Mouse (Mus musculus): ENCODE measurements around the gene H2afj.

The H2afj gene

GRCm38 (mm10) chr6:136847267-136847666 is 39.2 kb downstream of the H2afj start:
- DNase-seq (ENCODE audit: low spot score in 2 of 2) = no peak

GRCm38 (mm10) chr6:136847790-136848189 is 39.7 kb downstream of the H2afj start:
- no peak for DNase-seq (ENCODE audit: low spot score in 2 of 2)

DNA sequence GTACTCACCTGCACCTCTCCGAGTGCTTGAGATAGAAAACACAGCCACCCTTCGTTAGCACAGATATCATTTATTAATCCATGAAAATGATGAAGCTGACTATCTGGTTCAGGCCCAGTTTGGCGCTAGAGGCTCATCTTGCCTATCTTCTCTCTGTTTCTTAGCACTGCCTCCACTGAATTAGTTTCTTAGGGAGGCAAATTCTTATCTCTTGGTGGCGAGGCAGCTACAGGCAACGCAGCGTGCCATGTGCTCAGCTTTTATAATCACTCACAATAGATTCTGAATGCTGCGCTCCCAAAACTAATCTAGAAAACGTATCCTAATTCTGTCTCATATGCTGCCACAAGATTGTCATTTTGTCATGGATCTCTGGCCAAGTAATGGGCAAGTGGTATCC is 40.4 kb downstream of the H2afj start:
- DNase-seq (ENCODE audit: low spot score in 2 of 2) = no peak

DNA sequence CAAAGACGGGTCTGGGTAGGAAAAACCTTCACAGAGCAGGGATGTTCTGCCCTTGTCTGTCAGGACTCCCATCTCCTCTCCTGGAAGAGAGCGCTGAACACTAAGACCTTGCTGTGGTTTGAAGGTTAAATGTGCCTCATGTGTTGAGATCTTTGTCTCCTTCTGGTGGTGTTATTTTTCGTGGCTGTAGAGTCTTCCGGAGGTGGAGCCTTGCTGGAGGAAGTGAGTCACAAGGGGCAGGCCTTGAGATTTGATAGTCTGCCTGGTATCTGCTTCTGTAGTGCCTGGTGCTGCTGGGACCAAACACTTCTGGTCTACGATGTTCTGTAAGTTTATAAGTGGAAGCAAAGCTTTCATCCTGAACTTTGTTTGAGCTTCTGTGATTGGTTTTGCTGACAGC is 40.9 kb downstream of the H2afj start:
- DNase-seq (ENCODE audit: low spot score in 2 of 2) = no peak

DNA sequence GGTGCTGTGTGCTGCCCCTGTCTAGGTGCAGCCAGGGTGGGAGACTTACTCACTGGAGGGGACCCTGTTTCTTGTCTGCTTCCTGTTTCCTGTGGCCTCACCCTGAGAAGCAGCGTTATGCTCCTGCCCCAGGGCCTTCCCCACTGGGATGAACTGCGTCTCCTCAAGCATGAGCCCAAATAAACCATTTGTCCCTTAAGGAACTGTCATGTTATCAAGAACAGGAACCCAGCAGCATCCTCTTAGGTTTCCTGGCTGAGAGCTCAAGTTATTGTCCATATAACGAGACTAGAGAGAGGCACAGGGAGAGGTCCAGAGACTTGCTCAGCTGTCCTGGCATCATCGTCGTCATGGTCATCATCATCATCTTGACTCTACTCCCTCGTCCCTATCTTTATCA is 42.2 kb downstream of the H2afj start:
- no peak for DNase-seq (ENCODE audit: low spot score in 2 of 2)

DNA sequence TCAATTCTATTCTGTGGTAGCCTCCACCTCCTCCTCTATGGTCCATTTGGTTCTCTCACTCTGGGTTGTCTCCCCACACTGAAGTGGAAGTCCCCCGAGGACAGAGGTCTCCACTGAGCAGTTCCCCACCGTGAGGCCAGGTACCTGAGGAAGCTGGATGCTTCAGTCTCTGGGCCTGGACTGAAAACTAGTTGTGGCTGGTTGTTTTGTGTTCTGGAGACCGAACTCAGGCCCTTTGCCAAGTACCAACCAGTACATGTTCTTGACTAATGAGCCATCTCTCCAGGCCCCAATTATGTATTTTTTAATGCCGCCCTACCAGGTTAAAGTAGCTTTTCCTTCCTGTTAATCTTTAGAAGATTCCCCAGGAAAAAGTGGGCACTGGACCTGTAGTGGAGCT is 44.3 kb downstream of the H2afj start:
- DNase-seq (ENCODE audit: low spot score in 2 of 2) = no peak

DNA sequence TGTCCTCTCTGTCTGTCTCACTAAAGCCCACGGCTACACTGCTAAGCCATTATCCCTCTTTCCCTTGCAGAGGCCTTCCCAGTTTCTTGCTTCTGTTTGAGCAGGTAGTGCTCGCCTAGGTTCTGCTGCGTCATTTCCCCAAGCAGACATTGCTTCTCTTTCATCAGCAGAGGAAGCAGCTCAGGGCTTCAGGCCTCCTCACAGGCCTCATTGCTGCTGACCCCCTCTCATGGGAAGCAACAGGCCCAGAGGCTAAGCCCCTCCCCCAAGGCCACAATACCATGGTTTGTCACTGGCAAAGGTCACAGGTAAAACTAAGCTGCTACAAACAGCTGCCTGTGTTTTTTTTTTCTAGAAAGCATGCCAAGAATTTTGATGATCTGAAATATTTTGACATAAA is 44.7 kb downstream of the H2afj start:
- DNase-seq (ENCODE audit: low spot score in 2 of 2) = no peak

DNA sequence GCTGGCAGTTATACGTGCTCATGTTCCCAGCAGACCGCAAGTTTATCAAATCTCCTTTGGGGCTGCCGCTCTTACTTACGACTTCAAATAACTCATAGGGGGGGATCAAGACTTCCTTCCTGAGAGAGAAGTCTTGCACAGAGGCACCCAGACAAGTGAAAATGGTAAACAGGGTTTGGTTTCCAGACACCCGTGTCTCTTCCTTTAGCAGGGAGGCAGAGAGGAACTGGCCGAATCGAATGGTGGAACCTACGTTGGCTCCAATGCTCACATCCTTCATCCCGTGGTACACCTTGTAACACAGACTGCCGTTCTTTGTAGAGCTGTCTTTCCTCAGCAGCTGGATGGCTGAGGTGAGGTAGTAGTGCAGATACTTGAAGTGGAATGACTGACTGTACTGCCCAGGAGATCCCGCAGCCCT is 46.3 kb downstream of the H2afj start:
- DNase-seq (ENCODE audit: low spot score in 2 of 2) = no peak

GRCm38 (mm10) chr6:136855183-136855582 is 47.1 kb downstream of the H2afj start:
- no peak for DNase-seq (ENCODE audit: low spot score in 2 of 2)

DNA sequence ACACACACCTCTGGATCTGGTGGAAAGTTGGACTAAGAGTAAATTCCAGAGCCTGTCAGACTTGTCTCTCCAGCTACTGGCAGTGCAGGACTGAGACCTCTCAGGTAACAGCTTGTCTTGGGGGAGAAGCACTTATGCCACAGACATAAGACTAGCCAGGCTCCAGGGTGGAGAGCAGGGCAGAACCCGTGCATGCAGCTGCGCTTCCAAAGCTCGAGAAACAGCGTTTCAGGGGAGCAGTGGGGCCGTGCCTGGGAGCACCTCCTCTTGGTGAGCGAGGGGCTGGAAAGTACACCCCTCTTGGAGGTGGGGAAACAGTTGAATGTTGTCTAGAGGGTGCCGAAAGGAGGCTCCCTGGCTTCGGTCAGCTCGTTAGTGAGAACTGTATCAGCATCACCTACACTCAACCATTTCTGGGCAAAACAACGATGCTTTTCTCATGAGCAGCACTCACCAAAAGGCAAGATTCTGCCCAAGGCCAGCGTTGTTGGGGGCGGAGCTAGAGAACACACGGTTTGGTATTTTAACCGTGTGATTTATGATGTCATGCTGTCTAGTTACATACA is 48.1 kb downstream of the H2afj start:
- DNase-seq (ENCODE audit: low spot score in 2 of 2) = no peak

GRCm38 (mm10) chr6:136857186-136857872 is 49.3 kb downstream of the H2afj start, which contains the start of gene Art4:
Gene Art4, minus strand, starts transcription at chr6:136857733.
- DNase-seq (ENCODE audit: low spot score in 2 of 2) = no peak

- no peak for DNase-seq (ENCODE audit: low spot score in 2 of 2)
These were observed 49.8 kb downstream of the H2afj start for GRCm38 (mm10) chr6:136857873-136858260.

DNA sequence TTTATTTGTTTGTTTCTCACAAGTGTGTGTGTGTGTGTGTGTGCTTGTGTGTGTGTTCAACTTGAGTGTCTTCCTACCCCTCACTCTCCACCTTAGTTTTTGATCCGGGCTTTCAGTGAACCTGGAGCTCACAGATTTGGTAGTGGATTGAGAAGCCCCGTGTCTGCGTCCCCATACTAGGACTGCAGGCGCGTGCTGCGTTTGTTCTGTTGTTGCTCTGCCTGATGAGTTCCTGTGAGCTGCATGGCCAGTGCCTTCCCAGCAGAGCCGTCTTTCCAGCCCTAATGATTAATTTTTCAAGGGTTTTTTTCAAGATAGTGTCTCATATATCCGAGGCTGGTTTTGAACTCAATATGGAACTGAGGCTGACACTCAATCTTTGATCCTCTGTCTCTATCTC is 50.4 kb downstream of the H2afj start:
- no peak for DNase-seq (ENCODE audit: low spot score in 2 of 2)
